Mouse (Mus musculus): ENCODE measurements around the gene Lypd8. TPM values are rescaled to one million over a fixed set of nuclear protein-coding genes. Genes with fewer than 3 reads are reported as not detected.
A peak's percentile ranks its signal among the peaks of the same experiment; 100 is the strongest.
"Not testable (repeated sequence)": the region's sequence is repeated elsewhere in the genome, so short reads cannot be mapped to it uniquely, and the experiment has no call there.

The Lypd8 gene
- polyA plus RNA-seq, 1 experiment from 2014 or later: not detected

DNA sequence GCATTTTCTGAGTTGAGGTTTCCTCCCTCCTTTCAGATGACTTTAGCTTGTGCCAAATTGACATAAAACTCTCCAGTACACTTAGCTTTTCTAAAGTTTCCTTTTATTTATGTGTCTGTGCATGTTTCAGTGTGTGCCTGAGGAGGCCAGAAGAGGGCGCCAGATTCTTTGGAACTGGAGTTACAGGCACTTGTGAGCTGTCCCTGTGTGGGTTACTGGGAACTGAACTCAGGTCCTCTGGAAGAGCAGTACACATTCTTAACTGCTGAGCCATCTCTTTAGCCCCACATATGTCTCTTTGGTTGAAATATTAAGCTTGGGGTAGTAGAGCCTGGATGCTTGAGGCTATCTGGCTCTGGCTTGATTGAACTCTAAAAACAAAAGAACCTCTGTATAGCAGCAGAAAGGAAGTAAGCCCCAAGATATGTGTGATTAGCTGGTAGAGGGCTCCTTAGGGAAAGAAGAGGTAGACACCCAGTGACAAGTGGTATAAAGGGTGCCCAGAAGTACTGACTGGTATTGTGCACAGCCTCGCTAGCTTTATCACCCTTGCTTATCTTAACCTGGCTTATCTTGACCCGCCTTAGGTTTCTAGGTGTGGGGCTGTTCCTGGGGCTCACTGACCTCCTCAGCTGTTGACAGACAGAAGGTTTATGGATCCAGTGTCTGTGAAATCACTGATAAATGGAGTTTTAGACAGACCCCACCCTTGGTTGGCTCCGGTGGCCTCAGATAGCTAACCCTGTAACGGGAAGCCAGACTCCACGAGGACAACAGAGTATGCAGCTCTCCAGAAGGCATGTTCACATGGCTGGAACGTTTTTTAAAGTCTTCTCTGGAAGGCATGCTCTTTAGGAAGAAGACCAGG, 25.9 kb upstream of the Lypd8 start:
- Histone ChIP-seq H3K4me1 (replicated peaks; ENCODE audit: control insufficient read depth, insufficient read depth, low read length) (no peaks in the 10 kb centered on the region), H3K4me3 (ENCODE audit: low read length) (no peak overlapping the region), H3K4me2 (ENCODE audit: low read depth, low read length) (no peak overlapping the region), H3K36me3 (ENCODE audit: control insufficient read depth, insufficient read depth, low read length) (no peaks in the 10 kb centered on the region), H3K27me3 (ENCODE audit: control insufficient read depth, insufficient read depth, low read depth, low read length) (no peaks in the 10 kb centered on the region), H3K9me3 (ENCODE audit: control insufficient read depth, low read length) (no peaks in the 10 kb centered on the region), H3K9ac (ENCODE audit: low read length) (no peak overlapping the region), H3K27ac (ENCODE audit: low read length) (no peak overlapping the region)
- 15% methylated on average over 7 of the region's 7 CpGs for WGBS
- 0 out of 2 replicates have a peak, but pooled peaks have one; percentile 31 for ATAC-seq (ENCODE audit: low read depth)

DNA sequence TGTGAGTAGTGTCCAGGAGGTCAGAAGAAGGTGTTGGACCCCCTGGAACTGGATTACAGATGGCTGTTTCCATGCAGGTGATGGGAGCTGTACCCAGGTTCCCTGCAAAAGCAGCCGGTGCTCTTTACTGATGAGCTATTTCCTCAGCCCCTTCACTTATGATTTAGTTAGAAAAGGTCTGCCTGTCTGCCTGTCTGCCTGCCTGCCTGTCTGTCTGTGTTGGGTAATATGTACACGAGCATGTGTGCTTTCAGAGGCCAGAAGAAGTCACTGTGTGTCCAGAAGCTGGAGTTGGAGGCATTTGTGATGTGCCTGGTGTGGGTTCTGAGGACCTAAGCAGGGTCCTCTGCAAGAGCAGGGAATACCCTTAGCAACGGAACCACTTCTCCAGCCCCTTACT, 25.1 kb upstream of the Lypd8 start:
- WGBS: 51% methylated on average over 3 of the region's 3 CpGs
- H3K4me3 ChIP-seq (ENCODE audit: low read length): no peak overlapping the region
- H3K9me3 ChIP-seq (ENCODE audit: control insufficient read depth, low read length): no peaks in the 10 kb centered on the region
- no peaks in the 10 kb centered on the region for H3K27me3 ChIP-seq (ENCODE audit: control insufficient read depth, insufficient read depth, low read depth, low read length)
- no peak for ATAC-seq (ENCODE audit: low read depth)
- H3K36me3 ChIP-seq (ENCODE audit: control insufficient read depth, insufficient read depth, low read length): no peaks in the 10 kb centered on the region
- H3K4me2 ChIP-seq (ENCODE audit: low read depth, low read length): no peak overlapping the region
- H3K27ac ChIP-seq (ENCODE audit: low read length): no peak overlapping the region
- H3K4me1 ChIP-seq (replicated peaks; ENCODE audit: control insufficient read depth, insufficient read depth, low read length): no peaks in the 10 kb centered on the region
- no peak overlapping the region for H3K9ac ChIP-seq (ENCODE audit: low read length)

DNA sequence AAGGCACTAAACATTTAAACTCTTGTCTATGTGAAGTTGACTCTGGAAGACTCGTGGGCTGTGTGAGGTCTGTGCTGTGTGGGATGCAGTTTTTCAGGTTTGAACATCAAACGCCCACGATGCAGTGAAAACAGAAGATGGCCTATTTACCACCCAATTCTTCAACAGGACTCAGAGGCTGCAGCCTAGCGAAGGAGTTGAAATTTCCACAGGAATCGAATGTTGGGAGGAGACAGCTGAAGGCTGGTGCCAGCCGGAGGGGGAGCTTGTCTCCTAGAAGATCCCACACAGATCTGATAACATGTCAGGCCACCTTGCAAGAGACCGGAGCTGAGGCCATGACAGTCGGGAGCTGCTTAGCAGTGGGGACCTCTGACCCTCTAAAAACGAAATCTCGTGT, 24.4 kb upstream of the Lypd8 start:
- Histone ChIP-seq H3K4me2 (ENCODE audit: low read depth, low read length) (no peak overlapping the region), H3K36me3 (ENCODE audit: control insufficient read depth, insufficient read depth, low read length) (no peaks in the 10 kb centered on the region), H3K9ac (ENCODE audit: low read length) (no peak overlapping the region), H3K27ac (ENCODE audit: low read length) (no peak overlapping the region), H3K9me3 (ENCODE audit: control insufficient read depth, low read length) (no peaks in the 10 kb centered on the region), H3K27me3 (ENCODE audit: control insufficient read depth, insufficient read depth, low read depth, low read length) (no peaks in the 10 kb centered on the region), H3K4me3 (ENCODE audit: low read length) (no peak overlapping the region), H3K4me1 (replicated peaks; ENCODE audit: control insufficient read depth, insufficient read depth, low read length) (no peaks in the 10 kb centered on the region)
- 33% methylated on average over 10 of the region's 10 CpGs for WGBS
- ATAC-seq (ENCODE audit: low read depth): no peak

DNA sequence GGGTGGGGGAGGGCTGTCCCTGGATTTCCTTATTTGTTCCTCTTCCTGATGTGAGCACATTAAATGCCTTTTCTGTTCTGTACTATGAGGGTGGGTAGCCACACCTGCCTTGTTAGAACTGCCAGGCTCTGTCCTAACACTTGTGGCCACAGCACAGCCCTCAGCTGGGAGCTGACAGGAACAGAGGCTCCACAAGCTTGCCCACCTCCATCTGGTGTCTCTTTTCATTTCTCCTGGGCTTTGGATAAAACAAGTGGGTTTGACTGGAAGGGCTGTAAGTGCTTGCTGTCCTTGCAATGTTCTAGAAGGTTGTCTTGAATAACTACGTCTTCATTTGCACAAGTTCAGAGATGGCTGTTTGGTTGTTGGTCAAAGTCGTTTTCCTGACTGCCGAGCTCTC, 23.9 kb upstream of the Lypd8 start:
- no peaks in the 10 kb centered on the region for H3K4me1 ChIP-seq (replicated peaks; ENCODE audit: control insufficient read depth, insufficient read depth, low read length)

DNA sequence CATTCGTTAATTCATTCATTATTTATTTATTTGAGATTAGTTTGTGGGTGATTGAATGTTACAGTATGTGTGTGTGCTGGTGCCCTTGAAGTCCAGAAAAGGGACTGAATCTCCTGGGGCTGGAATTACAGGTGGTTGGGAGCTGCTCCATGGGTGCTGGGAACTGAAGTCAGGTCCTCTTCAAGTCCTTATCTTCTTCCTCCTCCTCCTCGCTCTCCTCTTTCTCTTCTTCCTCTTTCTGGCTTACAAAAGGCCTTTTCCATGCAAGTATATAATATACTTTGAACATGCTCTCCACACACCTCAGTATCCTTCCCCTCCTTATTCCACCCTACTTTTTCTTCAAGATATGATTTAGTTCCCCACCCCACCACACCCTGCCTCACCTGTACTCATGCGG, 21.8 kb upstream of the Lypd8 start:
- Histone ChIP-seq H3K36me3 (ENCODE audit: control insufficient read depth, insufficient read depth, low read length) (no peaks in the 10 kb centered on the region), H3K4me2 (ENCODE audit: low read depth, low read length) (no peak overlapping the region), H3K9ac (ENCODE audit: low read length) (no peak overlapping the region), H3K27ac (ENCODE audit: low read length) (no peak overlapping the region), H3K27me3 (ENCODE audit: control insufficient read depth, insufficient read depth, low read depth, low read length) (no peaks in the 10 kb centered on the region), H3K4me1 (replicated peaks; ENCODE audit: control insufficient read depth, insufficient read depth, low read length) (no peaks in the 10 kb centered on the region), H3K9me3 (ENCODE audit: control insufficient read depth, low read length) (no peaks in the 10 kb centered on the region), H3K4me3 (ENCODE audit: low read length) (no peak overlapping the region)
- WGBS: 91% methylated on average over 3 of the region's 3 CpGs
- ATAC-seq (ENCODE audit: low read depth): no peak

More for the DNA sequence above, 23.9 kb upstream of the Lypd8 start:
- Histone ChIP-seq H3K4me2 (ENCODE audit: low read depth, low read length) (no peak overlapping the region), H3K36me3 (ENCODE audit: control insufficient read depth, insufficient read depth, low read length) (no peaks in the 10 kb centered on the region), H3K27me3 (ENCODE audit: control insufficient read depth, insufficient read depth, low read depth, low read length) (no peaks in the 10 kb centered on the region), H3K9me3 (ENCODE audit: control insufficient read depth, low read length) (no peaks in the 10 kb centered on the region), H3K27ac (ENCODE audit: low read length) (no peak overlapping the region), H3K9ac (ENCODE audit: low read length) (no peak overlapping the region), H3K4me3 (ENCODE audit: low read length) (no peak overlapping the region)
- no peak for ATAC-seq (ENCODE audit: low read depth)
- WGBS: 56% methylated on average over 3 of the region's 3 CpGs

DNA sequence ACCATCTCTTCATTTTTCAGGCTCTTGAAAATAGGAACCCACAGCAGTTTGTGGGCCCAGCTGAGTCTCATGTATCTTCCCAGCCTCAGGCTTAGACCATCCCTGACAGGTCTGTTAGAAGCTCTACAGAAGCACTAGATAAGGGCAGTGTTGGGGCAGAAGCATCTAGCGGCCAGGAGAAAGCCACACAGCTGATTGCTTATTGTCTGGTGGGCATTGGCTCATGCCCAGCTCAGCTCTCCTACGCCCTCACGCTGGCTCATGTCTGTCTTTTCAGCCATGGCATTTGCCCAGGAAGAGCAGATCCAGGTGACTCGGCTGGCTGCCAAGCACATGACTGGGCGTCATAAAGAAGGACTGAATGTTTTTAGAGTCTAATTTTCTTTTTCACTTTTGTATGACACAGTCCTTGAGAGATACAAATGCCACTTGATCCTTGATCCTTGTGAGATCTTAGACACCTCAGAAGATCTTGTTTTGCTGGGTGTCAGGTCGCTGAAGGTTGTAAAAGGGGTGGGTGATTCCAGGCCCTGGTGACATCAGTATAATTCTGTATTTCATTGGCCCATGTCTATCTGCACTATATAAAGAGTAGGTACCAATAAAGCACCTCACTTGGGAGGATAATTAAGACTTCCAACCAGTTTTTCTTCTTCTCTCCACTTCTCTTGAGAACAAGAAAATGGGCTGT, 20.9 kb upstream of the Lypd8 start:
- Histone ChIP-seq H3K4me1 (replicated peaks; ENCODE audit: control insufficient read depth, insufficient read depth, low read length) (no peaks in the 10 kb centered on the region), H3K27ac (ENCODE audit: low read length) (no peak overlapping the region)
- no peak for ATAC-seq (ENCODE audit: low read depth)

DNA sequence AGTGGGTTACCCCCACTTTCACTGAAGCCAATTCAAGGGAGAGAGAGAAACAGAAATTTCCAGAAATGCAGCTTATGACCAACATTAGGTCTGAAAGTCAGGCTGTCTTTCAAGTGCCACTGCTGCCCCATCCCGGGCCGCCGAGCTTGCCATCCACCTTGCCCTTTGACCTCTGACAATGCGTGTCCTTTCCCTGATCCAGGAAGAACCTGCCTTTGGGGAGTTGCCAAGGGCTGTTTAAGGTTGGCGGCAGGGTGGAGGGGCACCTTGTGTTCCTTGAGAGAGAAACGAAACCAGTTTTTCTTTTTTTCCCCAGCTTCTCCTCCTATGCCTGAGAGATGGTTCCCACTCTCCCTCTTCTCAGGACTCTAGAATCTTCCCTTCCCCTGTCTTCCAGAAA, 16.3 kb upstream of the Lypd8 start:
- no CpG with 5 or more reads among the region's 6 CpGs for WGBS

More for the DNA sequence above, 20.9 kb upstream of the Lypd8 start:
- no peak overlapping the region for H3K4me2 ChIP-seq (ENCODE audit: low read depth, low read length)
- 78% methylated on average over 6 of the region's 6 CpGs for WGBS
- no peak overlapping the region for H3K4me3 ChIP-seq (ENCODE audit: low read length)
- no peaks in the 10 kb centered on the region for H3K9me3 ChIP-seq (ENCODE audit: control insufficient read depth, low read length)
- H3K36me3 ChIP-seq (ENCODE audit: control insufficient read depth, insufficient read depth, low read length): no peaks in the 10 kb centered on the region
- no peaks in the 10 kb centered on the region for H3K27me3 ChIP-seq (ENCODE audit: control insufficient read depth, insufficient read depth, low read depth, low read length)
- no peak overlapping the region for H3K9ac ChIP-seq (ENCODE audit: low read length)

DNA sequence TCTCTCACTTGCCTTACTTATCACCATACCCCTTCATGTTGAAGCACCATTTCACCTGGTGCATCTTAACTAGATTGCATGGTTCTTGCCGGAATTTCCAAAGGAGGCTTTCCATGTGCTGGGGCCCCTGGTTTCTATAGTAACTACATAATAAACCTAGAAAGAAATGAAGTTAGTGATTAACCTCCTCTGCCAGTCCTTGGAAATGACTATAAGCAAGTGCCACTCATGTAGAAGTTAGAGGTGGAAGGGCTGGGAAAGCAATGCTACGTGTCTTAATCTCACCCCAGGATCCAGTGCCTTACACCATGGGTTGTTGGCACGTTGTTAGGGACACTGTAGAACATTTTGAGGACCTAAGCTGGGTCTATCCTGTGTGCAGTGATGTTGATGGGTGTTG, 14.4 kb upstream of the Lypd8 start:
- 51% methylated on average over 3 of the region's 3 CpGs for WGBS
- Histone ChIP-seq H3K4me1 (replicated peaks; ENCODE audit: control insufficient read depth, insufficient read depth, low read length) (no peaks in the 10 kb centered on the region), H3K9me3 (ENCODE audit: control insufficient read depth, low read length) (no peaks in the 10 kb centered on the region), H3K36me3 (ENCODE audit: control insufficient read depth, insufficient read depth, low read length) (no peaks in the 10 kb centered on the region), H3K27me3 (ENCODE audit: control insufficient read depth, insufficient read depth, low read depth, low read length) (no peaks in the 10 kb centered on the region), H3K4me3 (ENCODE audit: low read length) (no peak overlapping the region), H3K9ac (ENCODE audit: low read length) (no peak overlapping the region), H3K27ac (ENCODE audit: low read length) (no peak overlapping the region), H3K4me2 (ENCODE audit: low read depth, low read length) (no peak overlapping the region)
- ATAC-seq (ENCODE audit: low read depth): no peak; the same call in 1 of the 2 replicates

More for the DNA sequence above, 16.3 kb upstream of the Lypd8 start:
- H3K9ac ChIP-seq (ENCODE audit: low read length); H3K4me2 ChIP-seq (ENCODE audit: low read depth, low read length); ATAC-seq (ENCODE audit: low read depth); H3K27ac ChIP-seq (ENCODE audit: low read length); H3K4me3 ChIP-seq (ENCODE audit: low read length); H3K4me1 ChIP-seq (replicated peaks; ENCODE audit: control insufficient read depth, insufficient read depth, low read length); H3K36me3 ChIP-seq (ENCODE audit: control insufficient read depth, insufficient read depth, low read length); H3K27me3 ChIP-seq (ENCODE audit: control insufficient read depth, insufficient read depth, low read depth, low read length); H3K9me3 ChIP-seq (ENCODE audit: control insufficient read depth, low read length): not testable (repeated sequence)

DNA sequence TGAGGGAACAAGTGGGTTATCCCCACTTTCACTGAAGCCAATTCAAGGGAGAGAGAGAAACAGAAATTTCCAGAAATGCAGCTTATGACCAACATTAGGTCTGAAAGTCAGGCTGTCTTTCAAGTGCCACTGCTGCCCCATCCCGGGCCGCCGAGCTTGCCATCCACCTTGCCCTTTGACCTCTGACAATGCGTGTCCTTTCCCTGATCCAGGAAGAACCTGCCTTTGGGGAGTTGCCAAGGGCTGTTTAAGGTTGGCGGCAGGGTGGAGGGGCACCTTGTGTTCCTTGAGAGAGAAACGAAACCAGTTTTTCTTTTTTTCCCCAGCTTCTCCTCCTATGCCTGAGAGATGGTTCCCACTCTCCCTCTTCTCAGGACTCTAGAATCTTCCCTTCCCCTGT, 12.7 kb upstream of the Lypd8 start:
- no CpG with 5 or more reads among the region's 6 CpGs for WGBS
- not testable (repeated sequence) for ATAC-seq (ENCODE audit: low read depth); H3K4me2 ChIP-seq (ENCODE audit: low read depth, low read length); H3K27me3 ChIP-seq (ENCODE audit: control insufficient read depth, insufficient read depth, low read depth, low read length); H3K9ac ChIP-seq (ENCODE audit: low read length); H3K9me3 ChIP-seq (ENCODE audit: control insufficient read depth, low read length); H3K4me3 ChIP-seq (ENCODE audit: low read length); H3K27ac ChIP-seq (ENCODE audit: low read length); H3K36me3 ChIP-seq (ENCODE audit: control insufficient read depth, insufficient read depth, low read length); H3K4me1 ChIP-seq (replicated peaks; ENCODE audit: control insufficient read depth, insufficient read depth, low read length)
